20 mouse cellular contexts compared by ENCODE assay signal in the genomic region with DNA sequence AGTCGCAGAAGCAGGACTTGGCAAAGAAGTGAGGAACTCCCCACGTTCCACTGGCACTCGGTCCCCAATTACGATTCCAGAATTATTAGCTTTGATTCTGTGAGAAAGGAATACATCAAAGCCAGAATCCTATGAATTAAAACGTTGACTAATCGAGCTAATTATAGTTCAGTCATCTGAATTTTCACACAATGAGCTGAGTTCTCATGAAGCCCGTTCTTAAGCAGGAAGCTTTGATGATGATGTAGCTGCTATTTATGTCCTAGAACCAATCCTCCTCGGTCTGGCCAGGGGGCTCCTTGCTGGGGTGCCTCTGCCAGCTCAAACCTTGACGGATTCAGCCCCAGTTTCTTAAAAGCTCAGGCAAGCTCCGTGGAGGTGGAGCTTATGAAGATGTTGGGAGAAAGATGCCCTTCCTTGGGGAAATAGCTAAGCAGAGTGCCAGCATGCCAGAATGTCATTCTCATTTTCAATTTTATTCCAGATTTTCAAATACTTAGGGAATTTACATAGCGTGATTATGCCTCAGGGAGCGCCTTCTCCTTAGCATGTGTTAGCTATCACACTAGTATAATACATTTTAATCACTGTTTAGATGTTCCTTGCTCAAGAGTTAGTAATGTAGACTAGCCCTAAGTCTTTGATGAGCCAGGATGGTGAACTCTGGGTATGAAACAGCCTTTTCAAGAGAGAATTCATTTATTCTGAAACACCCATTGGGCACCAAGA.
DNase-seq lines count a peak whose midpoint lies in the region; ATAC-seq and TF ChIP-seq lines count a peak whose summit lies in the region.
"Had no signal": no experiment of that assay in that cellular context is flagged by ENCODE, and none has a peak within 500 bp of the region (broad histone marks: within the 10 kb centered on the region; RNA-seq: fewer than 3 reads in every experiment).

No protein-coding gene starts in this region.

- no peaks in the 10 kb centered on the region for H3K36me3 ChIP-seq in forebrain, embryonic 14.5 days (ENCODE audit: control insufficient read depth, insufficient read depth, low read length)
- no peaks in the 10 kb centered on the region for H3K36me3 ChIP-seq in forebrain, embryonic 13.5 days (ENCODE audit: poor library complexity, severe bottlenecking)
- H3K36me3 ChIP-seq in heart, embryonic 13.5 days, result no peaks in the 10 kb centered on the region
- H3K36me3 ChIP-seq: embryonic facial prominence, embryonic 15.5 days; limb, embryonic 12.5 days had no signal

- no peak overlapping the region for H3K4me2 ChIP-seq in forebrain, embryonic 14.5 days (ENCODE audit: low read length)
- no peak overlapping the region for H3K4me2 ChIP-seq in forebrain, embryonic 13.5 days
- peak overlapping the region; percentile 27 for H3K4me2 ChIP-seq in heart, embryonic 13.5 days
- H3K4me2 ChIP-seq: embryonic facial prominence, embryonic 15.5 days; limb, embryonic 12.5 days; liver, embryonic 11.5 days had no signal

- H3K27me3 ChIP-seq in forebrain, embryonic 14.5 days (replicated peaks; ENCODE audit: control insufficient read depth, insufficient read depth, low read length), result no peaks in the 10 kb centered on the region
- no peaks in the 10 kb centered on the region for H3K27me3 ChIP-seq in forebrain, embryonic 13.5 days
- H3K27me3 ChIP-seq in heart, embryonic 13.5 days (replicated peaks), result no peaks in the 10 kb centered on the region
- H3K27me3 ChIP-seq: embryonic facial prominence, embryonic 15.5 days; limb, embryonic 12.5 days had no signal

- WGBS in forebrain, embryonic 14.5 days, result 36% methylated on average over 12 of the region's 12 CpGs
- 50% methylated on average over 12 of the region's 12 CpGs for WGBS in forebrain, embryonic 13.5 days
- 56% methylated on average over 12 of the region's 12 CpGs for WGBS in heart, embryonic 13.5 days

- no peak overlapping the region for H3K4me3 ChIP-seq in forebrain, embryonic 14.5 days (ENCODE audit: low read depth, low read length)
- no peak overlapping the region for H3K4me3 ChIP-seq in forebrain, embryonic 13.5 days
- no peak overlapping the region for H3K4me3 ChIP-seq in heart, embryonic 13.5 days
- no peak overlapping the region; the same call in 1 of the 2 replicates for H3K4me3 ChIP-seq in layer of hippocampus, adult 2 months
- H3K4me3 ChIP-seq: embryonic facial prominence, embryonic 15.5 days; limb, embryonic 12.5 days had no signal

- no peak for ATAC-seq in forebrain, embryonic 14.5 days
- ATAC-seq in forebrain, embryonic 13.5 days, result no peak
- no peak for ATAC-seq in heart, embryonic 13.5 days (ENCODE audit: extremely low read depth, insufficient number of reproducible peaks, low FRiP score, low TSS enrichment)
- ATAC-seq: CD4-positive, CD25-positive, alpha-beta regulatory T cell, adult 4 months; liver, postnatal 0 days; lung, postnatal 0 days had no signal

- DNase-seq in forebrain, embryonic 14.5 days (ENCODE audit: low spot score), result peak; percentile 52
- DNase-seq in heart, postnatal 36 days, result no peak
- DNase-seq in layer of hippocampus, adult 2 months (ENCODE audit: low spot score in 2 of 2), result no peak
- no peak for DNase-seq in layer of hippocampus, adult 9-10 months (ENCODE audit: low spot score)
- DNase-seq in brain, adult 2 months (ENCODE audit: low read depth, low spot score), result peak; percentile 65
- DNase-seq in adipocyte (ENCODE audit: low spot score), result no peak
- DNase-seq: adrenal gland, postnatal 36 days; gastrocnemius, postnatal 36 days; kidney, adult 11 months; kidney, postnatal 4 days; liver, postnatal 0 days had no signal

- no peak overlapping the region for H3K9ac ChIP-seq in forebrain, embryonic 14.5 days (ENCODE audit: low read length)
- no peak overlapping the region for H3K9ac ChIP-seq in forebrain, embryonic 13.5 days
- H3K9ac ChIP-seq in heart, embryonic 13.5 days, result no peak overlapping the region
- H3K9ac ChIP-seq: embryonic facial prominence, embryonic 15.5 days; limb, embryonic 12.5 days; liver, postnatal 0 days had no signal

- no peaks in the 10 kb centered on the region for H3K9me3 ChIP-seq in forebrain, embryonic 14.5 days (replicated peaks; ENCODE audit: control insufficient read depth, low read length)
- no peaks in the 10 kb centered on the region for H3K9me3 ChIP-seq in forebrain, embryonic 13.5 days (replicated peaks)
- H3K9me3 ChIP-seq in heart, embryonic 13.5 days, result no peaks in the 10 kb centered on the region
- H3K9me3 ChIP-seq: embryonic facial prominence, embryonic 15.5 days; limb, embryonic 12.5 days had no signal

- no peak overlapping the region for H3K27ac ChIP-seq in forebrain, embryonic 14.5 days (ENCODE audit: low read depth, low read length)
- no peak overlapping the region for H3K27ac ChIP-seq in forebrain, embryonic 13.5 days
- 0 out of 2 replicates have a peak overlapping the region, but pooled peaks have one; percentile 24 for H3K27ac ChIP-seq in heart, embryonic 13.5 days (replicated peaks)
- H3K27ac ChIP-seq in layer of hippocampus, adult 2 months, result peak overlapping the region; percentile 48; the same call in 1 of the 2 replicates
- H3K27ac ChIP-seq: embryonic facial prominence, embryonic 15.5 days; limb, embryonic 12.5 days; macrophage; stomach, postnatal 0 days had no signal

- H3K4me1 ChIP-seq in forebrain, embryonic 14.5 days (ENCODE audit: control insufficient read depth, insufficient read depth, low read length), result no peaks in the 10 kb centered on the region
- no peaks in the 10 kb centered on the region for H3K4me1 ChIP-seq in forebrain, embryonic 13.5 days
- H3K4me1 ChIP-seq in heart, embryonic 13.5 days, result peaks cover 12% of the 10 kb centered on the region
- H3K4me1 ChIP-seq: embryonic facial prominence, embryonic 15.5 days; limb, embryonic 12.5 days had no signal

- no peak for TF ChIP-seq CTCF in layer of hippocampus, adult 2 months (conservative IDR thresholded peaks at IDR 0.05)

- intact Hi-C loops in heart, postnatal 36 days (cut with DNase I), result no loop called here

Comparison
In these comparisons a context has a peak if more than half of its experiments do, and no peak if none do; other contexts are left out.
1. DNase-seq: peak in forebrain, embryonic 14.5 days (single experiment) and brain, adult 2 months (single experiment); none in heart, postnatal 36 days (0 of 2), layer of hippocampus, adult 2 months (0 of 2), layer of hippocampus, adult 9-10 months (single experiment) and adipocyte (single experiment).
2. H3K27ac ChIP-seq: peak in heart, embryonic 13.5 days (single experiment) and layer of hippocampus, adult 2 months (single experiment); none in forebrain, embryonic 14.5 days (single experiment) and forebrain, embryonic 13.5 days (single experiment).